Mouse (Mus musculus): ENCODE measurements around the gene Bmp8a.
"Not testable (repeated sequence)": the region's sequence is repeated elsewhere in the genome, so short reads cannot be mapped to it uniquely, and the experiment has no call there.

GRCm38 (mm10) chr4:123331961-123332360, 11.1 kb downstream of the Bmp8a start:
- TF ChIP-seq CTCF (IDR thresholded peaks at IDR 0.05; ENCODE audit: control insufficient read depth, insufficient read depth, insufficient replicate concordance, low read depth, low read length); POLR2A (IDR thresholded peaks at IDR 0.05; ENCODE audit: control insufficient read depth, low read depth, low read length): not testable (repeated sequence)

All from testis, adult 2 months (tissue).